Mouse (Mus musculus): Measurements from ENCODE around the gene Kcnc4.

Kcnc4 gene

GRCm38 (mm10) chr3:107458104-107458503 lies 1.2 kb downstream of the Kcnc4 start:
- DNase-seq: no peak

GRCm38 (mm10) chr3:107454280-107454679 lies 5.1 kb downstream of the Kcnc4 start:
- no peak for DNase-seq

DNA sequence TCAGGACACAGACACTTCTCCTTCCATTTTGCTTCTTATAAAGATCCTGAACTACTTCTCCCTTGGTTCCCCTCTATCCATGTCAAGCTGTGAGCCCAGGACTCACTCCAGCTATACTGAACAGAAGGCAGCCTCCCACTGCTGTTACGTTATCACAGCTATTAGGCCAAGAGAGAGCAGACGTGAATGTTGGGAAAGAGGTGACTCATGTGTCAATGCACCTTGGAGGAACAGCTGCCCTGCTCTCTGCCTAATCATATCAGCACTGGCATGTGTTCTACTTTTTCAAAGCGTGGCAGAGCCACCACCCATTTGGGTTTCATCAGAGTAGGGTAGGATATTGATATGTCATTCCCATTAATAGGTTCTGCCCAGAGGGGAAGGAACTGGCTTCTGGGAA lies 12.5 kb downstream of the Kcnc4 start:
- DNase-seq: no peak

GRCm38 (mm10) chr3:107443866-107444265 lies 15.5 kb downstream of the Kcnc4 start:
- no peak for DNase-seq

- no peak for DNase-seq
Observed at GRCm38 (mm10) chr3:107442191-107442590, 17.2 kb downstream of the Kcnc4 start.

GRCm38 (mm10) chr3:107441306-107441705 lies 18.0 kb downstream of the Kcnc4 start:
- DNase-seq: no peak

DNA sequence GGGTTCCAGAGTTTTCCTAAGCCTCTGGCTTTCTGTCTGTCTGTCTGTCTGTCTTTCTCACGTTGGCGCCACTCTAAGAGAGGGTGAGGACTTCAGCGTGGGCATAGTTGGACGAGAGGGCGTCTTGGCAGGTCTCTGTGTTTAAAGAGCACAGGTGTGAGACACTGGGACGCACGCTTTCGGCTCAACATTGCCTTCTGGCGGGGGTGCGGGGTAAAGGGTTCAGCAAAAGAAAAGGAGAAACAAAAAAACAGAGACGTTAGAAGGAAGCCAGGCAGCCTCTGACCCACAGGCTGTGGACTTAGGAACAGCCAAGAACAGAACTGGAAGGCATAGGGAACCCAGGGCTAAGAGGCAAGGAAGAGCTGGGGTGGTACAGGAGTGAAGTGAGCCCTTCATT lies 20.1 kb downstream of the Kcnc4 start:
- DNase-seq: no peak

GRCm38 (mm10) chr3:107437666-107438065 lies 21.7 kb downstream of the Kcnc4 start:
- DNase-seq: no peak

DNA sequence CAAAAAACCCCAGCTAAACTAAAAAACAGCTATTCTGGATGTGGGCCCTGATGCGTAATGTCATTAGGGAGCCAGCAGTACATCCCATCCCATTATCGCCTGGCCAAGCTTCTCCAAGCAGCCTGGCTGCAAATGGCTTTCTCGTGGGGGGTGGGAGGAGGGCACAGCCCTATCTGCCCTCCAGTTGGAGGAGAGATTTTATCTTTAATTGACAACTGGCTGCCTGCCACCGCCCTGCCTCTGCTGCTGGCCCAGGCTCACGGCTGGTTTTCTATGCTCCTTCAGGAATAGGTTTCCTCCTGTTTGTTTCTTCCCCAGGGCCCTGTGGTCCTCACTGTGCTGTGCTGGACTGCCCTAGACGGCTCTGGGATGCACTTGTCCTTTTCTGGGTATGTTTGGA lies 22.9 kb downstream of the Kcnc4 start:
- DNase-seq: no peak

- DNase-seq: no peak
Observed at GRCm38 (mm10) chr3:107433614-107434013, 25.7 kb downstream of the Kcnc4 start.

GRCm38 (mm10) chr3:107431268-107431667 lies 28.1 kb downstream of the Kcnc4 start:
- no peak for DNase-seq

DNA sequence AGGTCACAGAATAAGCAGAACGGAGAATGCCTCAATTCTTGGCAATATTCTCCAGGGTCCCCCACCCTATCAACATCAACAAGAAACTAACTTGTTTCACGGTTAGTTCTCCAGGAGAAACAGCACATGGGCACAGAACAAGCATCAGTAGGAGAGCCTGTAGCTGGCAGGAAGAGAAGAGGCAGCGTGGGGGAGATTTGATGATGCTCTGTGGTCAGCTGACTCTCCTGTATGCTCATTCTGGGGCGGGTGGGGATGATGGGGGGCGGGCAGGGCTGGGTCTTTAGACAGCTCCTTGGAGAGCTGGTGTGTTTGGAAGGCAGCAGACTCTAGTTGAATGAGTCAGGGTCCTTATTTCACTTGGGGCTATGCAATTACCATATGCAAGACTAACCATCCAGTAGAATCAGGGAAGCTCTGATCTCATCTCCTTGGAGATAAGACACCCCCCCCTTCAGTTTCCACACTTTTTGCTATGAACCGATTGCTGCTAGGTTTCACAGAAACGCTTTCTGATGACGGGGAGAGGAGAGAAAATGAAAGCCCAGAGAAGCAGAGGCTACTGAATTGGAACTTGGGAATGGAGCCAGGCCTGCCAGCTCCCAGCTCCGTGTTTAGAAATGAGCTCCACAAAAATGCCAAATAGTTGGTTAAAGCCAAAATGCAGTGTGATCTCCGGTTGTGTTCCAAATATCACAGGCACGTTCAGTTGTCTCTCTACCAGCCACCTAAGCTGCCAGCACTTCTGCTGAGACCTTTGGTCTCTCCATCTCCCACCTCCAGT lies 34.9 kb downstream of the Kcnc4 start:
- no peak for DNase-seq

- DNase-seq: no peak
Observed at GRCm38 (mm10) chr3:107420156-107420555, 39.2 kb downstream of the Kcnc4 start.

GRCm38 (mm10) chr3:107417287-107417644 lies 42.1 kb downstream of the Kcnc4 start:
- DNase-seq: no peak

DNA sequence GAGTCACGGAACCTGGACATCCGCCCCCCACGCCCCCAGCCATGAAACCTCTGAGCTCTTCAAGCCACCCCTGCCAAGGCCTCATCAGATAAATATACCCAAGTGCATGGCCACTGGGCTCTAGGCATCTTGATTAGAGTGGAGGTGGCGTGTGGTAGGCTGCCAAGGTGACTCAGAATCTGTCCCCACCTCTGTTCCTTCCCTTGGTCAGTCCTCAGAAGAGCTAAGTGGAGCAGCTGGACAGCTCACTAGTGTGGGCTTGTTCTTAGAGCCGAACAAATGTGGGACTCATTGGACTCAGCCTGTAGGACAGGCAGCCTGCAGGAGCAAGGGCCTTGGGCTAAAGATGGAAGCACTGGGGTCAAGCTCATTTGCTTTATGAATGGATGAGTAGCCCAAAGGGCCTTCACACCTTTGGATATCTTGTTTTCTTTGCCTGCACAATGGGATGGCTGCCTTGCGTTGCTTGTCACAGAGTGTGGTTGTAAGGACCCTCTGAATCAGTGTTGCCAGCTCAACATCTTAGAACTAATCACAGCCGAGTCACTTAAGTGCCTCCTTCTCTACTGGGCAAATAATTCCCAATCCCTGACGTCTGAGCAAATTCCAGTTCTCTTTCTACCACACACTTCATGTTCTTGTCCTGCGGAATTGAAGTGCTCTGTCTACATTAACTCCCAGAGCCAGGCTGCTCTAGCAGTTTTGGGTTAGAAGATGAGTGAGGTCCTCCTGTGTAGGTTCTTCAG lies 42.6 kb downstream of the Kcnc4 start:
- DNase-seq: no peak

- peak; percentile 77 for DNase-seq
Observed at GRCm38 (mm10) chr3:107413093-107413492, 46.3 kb downstream of the Kcnc4 start.

DNA sequence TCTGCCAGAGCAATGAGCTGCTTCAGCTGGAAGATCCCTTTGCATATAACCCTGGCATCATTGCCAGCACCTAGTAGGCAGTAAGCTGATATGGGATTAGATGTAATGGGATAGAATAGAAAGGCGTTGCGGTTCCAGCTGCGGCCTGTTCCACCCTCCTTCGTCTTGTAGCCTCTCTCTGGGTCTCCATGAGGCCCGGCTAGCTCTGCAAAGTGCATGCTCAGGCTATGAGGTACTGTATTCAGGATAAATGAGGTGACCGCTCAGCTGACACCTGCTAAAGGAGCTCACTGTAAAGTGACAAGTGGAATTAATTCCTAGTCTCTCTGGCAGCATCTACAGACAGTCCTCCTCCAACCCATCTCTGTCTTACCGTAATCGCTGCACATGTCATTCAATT lies 46.8 kb downstream of the Kcnc4 start:
- DNase-seq: no peak

DNA sequence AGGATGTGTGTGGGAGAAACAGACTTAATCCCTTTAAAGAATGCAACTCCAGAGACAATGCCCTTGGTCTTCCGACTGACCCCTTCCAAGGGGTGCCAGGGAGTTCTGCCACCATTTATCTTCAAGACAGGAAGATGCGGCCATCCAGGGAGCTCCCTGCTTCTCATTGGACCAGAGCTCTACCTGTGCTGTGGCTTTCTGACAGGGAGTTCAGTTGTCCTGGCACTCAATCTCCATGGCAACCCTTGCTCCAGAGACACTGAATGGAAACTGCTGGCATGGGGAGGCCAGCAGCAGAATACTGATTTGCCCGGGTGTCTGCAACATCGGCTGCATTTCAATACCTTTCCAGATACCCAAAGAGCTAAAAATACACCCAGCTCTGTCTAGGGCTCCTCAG lies 47.7 kb downstream of the Kcnc4 start:
- DNase-seq: no peak

DNA sequence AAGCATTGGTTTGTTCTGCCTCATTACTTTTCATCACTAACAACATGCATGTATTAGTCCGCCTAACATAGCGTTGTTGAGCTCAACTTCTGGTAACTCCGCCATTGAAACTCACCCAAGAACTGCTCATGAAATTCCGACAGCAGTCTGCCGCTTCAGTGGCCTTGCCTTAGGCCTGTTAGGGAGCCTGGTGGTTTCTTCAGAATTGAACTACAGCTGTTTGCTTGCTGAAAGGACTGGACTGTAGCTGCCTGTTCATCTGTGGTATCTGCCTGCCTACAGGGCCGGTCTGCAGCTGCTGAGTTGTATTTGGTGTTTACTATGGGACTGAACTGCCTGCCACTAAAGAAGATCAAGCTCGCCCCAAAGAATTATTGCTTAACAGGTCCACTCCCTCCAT lies 58.0 kb downstream of the Kcnc4 start:
- no peak for DNase-seq

DNA sequence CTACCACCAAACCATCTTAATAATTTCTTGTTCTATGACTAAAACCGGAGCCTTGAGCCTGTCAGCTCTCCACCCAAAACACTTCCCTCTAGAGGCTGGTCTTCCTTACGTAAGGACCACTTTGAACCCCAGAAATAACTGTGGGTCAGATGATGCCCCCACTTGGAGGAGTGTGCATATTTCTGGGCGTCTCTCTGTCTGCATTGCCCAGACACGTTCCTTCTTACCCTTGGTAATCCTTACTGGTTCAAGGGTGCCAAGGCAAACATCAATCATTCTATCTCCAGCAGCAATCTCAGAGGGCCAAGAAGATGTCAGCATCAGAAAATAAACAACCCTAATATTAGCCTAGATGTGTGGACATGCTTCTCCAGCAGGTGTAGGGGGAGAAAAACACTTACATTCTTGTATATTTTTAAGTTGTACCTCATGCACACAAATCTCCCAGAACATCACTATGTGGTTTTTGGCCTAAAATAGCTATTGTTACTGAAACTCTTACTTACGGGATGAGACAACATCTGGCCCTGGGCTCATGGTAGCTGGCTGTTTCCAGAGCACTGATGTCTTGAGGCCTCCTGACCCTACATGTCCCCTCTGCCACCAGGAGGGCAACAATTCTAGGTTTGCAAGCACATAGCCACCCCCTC lies 59.2 kb downstream of the Kcnc4 start:
- no peak for DNase-seq

DNA sequence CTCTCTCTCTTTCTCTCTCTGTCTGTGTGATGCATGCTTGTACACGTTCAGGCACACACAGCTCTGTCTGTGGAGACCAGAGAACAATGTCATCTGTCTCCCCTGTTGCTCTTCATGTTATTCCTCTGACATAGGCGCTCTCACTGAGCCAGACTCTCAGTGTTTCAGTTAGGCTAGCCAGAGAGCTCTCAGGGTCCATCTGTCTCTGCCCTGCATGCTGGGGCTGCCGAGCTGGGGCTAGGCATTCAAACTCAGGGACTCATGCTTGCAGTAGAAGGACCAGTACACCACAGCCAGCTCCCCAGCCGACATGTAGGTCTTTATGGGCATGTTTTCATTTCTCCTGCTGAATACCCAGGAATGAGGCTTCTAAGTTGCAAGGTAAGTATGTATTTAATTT lies 68.2 kb downstream of the Kcnc4 start:
- peak; percentile 24 for DNase-seq

Measured in cerebellum, adult 9-10 months (tissue).